Mouse (Mus musculus) stomach, embryonic 16.5 days (tissue): ENCODE measurements around the gene Caln1. TPM values are rescaled to one million over a fixed set of nuclear protein-coding genes. Genes with fewer than 3 reads are reported as not detected.
A peak's percentile ranks its signal among the peaks of the same experiment; 100 is the strongest.
"Not testable (repeated sequence)": the region's sequence is repeated elsewhere in the genome, so short reads cannot be mapped to it uniquely, and the experiment has no call there.

Experiments used
- ATAC-seq: fragments of 200-750 bp; cut with Nextera tagmentation; 2 replicates; pipeline ENCODE4 v1.8.0; 2017; ENCODE audit warnings: moderate number of reproducible peaks, moderate TSS enrichment; ENCODE audit not compliant: insufficient read depth, low FRiP score
- H3K27ac ChIP-seq: fragments of 300-500 bp; sonication (generic); 2 replicates; pipeline ENCODE4 v1.5.1; 2014; ENCODE audit warnings: low read length
- H3K27me3 ChIP-seq: fragments of 300-500 bp; sonication (generic); 2 replicates; pipeline ENCODE4 v1.6.1; 2014; ENCODE audit warnings: low read length, control low read depth, mixed read lengths; ENCODE audit not compliant: control insufficient read depth, insufficient read depth
- H3K36me3 ChIP-seq: fragments of 300-500 bp; sonication (generic); 2 replicates; pipeline ENCODE4 v1.6.1; 2014; ENCODE audit warnings: low read length; ENCODE audit not compliant: control insufficient read depth, insufficient read depth
- H3K4me1 ChIP-seq: fragments of 300-500 bp; sonication (generic); 2 replicates; pipeline ENCODE4 v1.6.1; 2014; ENCODE audit warnings: low read length, control low read depth, mixed read lengths; ENCODE audit not compliant: control insufficient read depth, insufficient read depth
- H3K4me2 ChIP-seq: fragments of 300-500 bp; sonication (generic); 2 replicates; pipeline ENCODE4 v1.6.1; 2014; ENCODE audit warnings: low read depth, low read length, mixed read lengths
- H3K4me3 ChIP-seq: fragments of 300-500 bp; sonication (generic); replicated peaks from 2 replicates; pipeline ENCODE4 v1.5.1; 2014; ENCODE audit warnings: mild to moderate bottlenecking, low read length
- H3K9ac ChIP-seq: fragments of 300-500 bp; sonication (generic); 2 replicates; pipeline ENCODE4 v1.6.1; 2014; ENCODE audit warnings: low read length
- H3K9me3 ChIP-seq: fragments of 300-500 bp; sonication (generic); replicated peaks from 2 replicates; pipeline ENCODE4 v1.6.1; 2016; ENCODE audit warnings: low read length, control low read depth; ENCODE audit not compliant: control insufficient read depth
- WGBS: fragments of 180-500 bp; shearing (Covaris S2); extraction: QIAGEN DNeasy Blood & Tissue Kit; methylation state at CpG from one replicate; pipeline ENCODE4 v1.1.7; 2014; 5-methylcytosine and 5-hydroxymethylcytosine counted together
- polyA plus RNA-seq: library from polyadenylated mRNA; unstranded; fragments of >200 nt; fragmentation: Nextera tagmentation; extraction: Ambion mirVana; gene quantifications from 2 replicates; pipeline ENCODE4 v1.2.1, GENCODE M21; 2015

Gene Caln1
- polyA plus RNA-seq, 1 experiment from 2014 or later: 0.23 TPM

GRCm38 (mm10) chr5:130623206-130623605 is 254.0 kb downstream of the Caln1 start:
- peak; percentile 84; the same call in 1 of the 2 replicates for ATAC-seq
- WGBS: 37% methylated on average over 5 of the region's 5 CpGs
- Histone ChIP-seq H3K36me3 (no peaks in the 10 kb centered on the region), H3K4me2 (no peak overlapping the region), H3K27me3 (no peaks in the 10 kb centered on the region), H3K9me3 (peaks cover 3% of the 10 kb centered on the region; the same call in 1 of the 2 replicates), H3K27ac (no peak overlapping the region), H3K4me3 (no peak overlapping the region), H3K9ac (no peak overlapping the region), H3K4me1 (no peaks in the 10 kb centered on the region)

GRCm38 (mm10) chr5:130627800-130628199 is 258.5 kb downstream of the Caln1 start:
- Histone ChIP-seq H3K27ac (no peak overlapping the region), H3K4me2 (no peak overlapping the region), H3K9ac (no peak overlapping the region), H3K27me3 (no peaks in the 10 kb centered on the region), H3K36me3 (no peaks in the 10 kb centered on the region), H3K4me3 (no peak overlapping the region), H3K9me3 (no peaks in the 10 kb centered on the region), H3K4me1 (no peaks in the 10 kb centered on the region)
- 87% methylated on average over 2 of the region's 2 CpGs for WGBS
- ATAC-seq: no peak

GRCm38 (mm10) chr5:130635397-130635796 is 266.1 kb downstream of the Caln1 start:
- Histone ChIP-seq H3K4me1 (no peaks in the 10 kb centered on the region), H3K4me2 (no peak overlapping the region)
- WGBS: 91% methylated on average over 2 of the region's 2 CpGs

GRCm38 (mm10) chr5:130641881-130642280 is 272.6 kb downstream of the Caln1 start:
- Histone ChIP-seq H3K36me3 (no peaks in the 10 kb centered on the region), H3K27me3 (no peaks in the 10 kb centered on the region), H3K27ac (no peak overlapping the region), H3K4me1 (no peaks in the 10 kb centered on the region), H3K4me2 (no peak overlapping the region), H3K9ac (no peak overlapping the region), H3K4me3 (no peak overlapping the region), H3K9me3 (no peaks in the 10 kb centered on the region)
- WGBS: 67% methylated on average over 2 of the region's 2 CpGs
- no peak for ATAC-seq

More at GRCm38 (mm10) chr5:130635397-130635796, 266.1 kb downstream of the Caln1 start:
- H3K9me3 ChIP-seq: no peaks in the 10 kb centered on the region
- no peaks in the 10 kb centered on the region for H3K27me3 ChIP-seq
- ATAC-seq: no peak
- H3K27ac ChIP-seq: no peak overlapping the region
- H3K4me3 ChIP-seq: no peak overlapping the region
- no peak overlapping the region for H3K9ac ChIP-seq
- no peaks in the 10 kb centered on the region for H3K36me3 ChIP-seq

- H3K4me2 ChIP-seq, H3K9ac ChIP-seq, ATAC-seq, H3K36me3 ChIP-seq, H3K4me1 ChIP-seq, H3K27ac ChIP-seq, H3K9me3 ChIP-seq, H3K4me3 ChIP-seq, H3K27me3 ChIP-seq: not testable (repeated sequence)
- WGBS: 71% methylated on average over 2 of the region's 2 CpGs
Measured at GRCm38 (mm10) chr5:130646126-130646525, 276.9 kb downstream of the Caln1 start.

GRCm38 (mm10) chr5:130658141-130658540 is 288.9 kb downstream of the Caln1 start:
- Histone ChIP-seq H3K4me3 (no peak overlapping the region), H3K27me3 (no peaks in the 10 kb centered on the region), H3K27ac (no peak overlapping the region), H3K9me3 (no peaks in the 10 kb centered on the region), H3K9ac (no peak overlapping the region), H3K4me1 (no peaks in the 10 kb centered on the region), H3K4me2 (no peak overlapping the region), H3K36me3 (no peaks in the 10 kb centered on the region)
- whole genome bisulfite sequencing: 71% methylated on average over 3 of the region's 3 CpGs
- no peak for ATAC-seq

- no peak for ATAC-seq
- no peak overlapping the region for H3K4me2 ChIP-seq
- H3K9me3 ChIP-seq: no peaks in the 10 kb centered on the region
- H3K9ac ChIP-seq: no peak overlapping the region
- no peak overlapping the region for H3K4me3 ChIP-seq
- WGBS: 88% methylated on average over 1 of the region's 1 CpGs
- H3K27ac ChIP-seq: no peak overlapping the region
- H3K27me3 ChIP-seq: no peaks in the 10 kb centered on the region
- H3K36me3 ChIP-seq: no peaks in the 10 kb centered on the region
- no peaks in the 10 kb centered on the region for H3K4me1 ChIP-seq
Measured at GRCm38 (mm10) chr5:130666091-130666490, 296.8 kb downstream of the Caln1 start.

GRCm38 (mm10) chr5:130672588-130672987 is 303.3 kb downstream of the Caln1 start:
- Histone ChIP-seq H3K9me3 (no peaks in the 10 kb centered on the region), H3K27me3 (no peaks in the 10 kb centered on the region), H3K4me1 (no peaks in the 10 kb centered on the region), H3K4me3 (no peak overlapping the region), H3K36me3 (no peaks in the 10 kb centered on the region), H3K4me2 (no peak overlapping the region), H3K27ac (no peak overlapping the region), H3K9ac (no peak overlapping the region)
- ATAC-seq: no peak
- 42% methylated on average over 3 of the region's 3 CpGs for WGBS

GRCm38 (mm10) chr5:130673092-130673491 is 303.8 kb downstream of the Caln1 start:
- no peaks in the 10 kb centered on the region for H3K4me1 ChIP-seq
- no peak overlapping the region for H3K4me3 ChIP-seq
- ATAC-seq: no peak
- no peak overlapping the region for H3K9ac ChIP-seq
- H3K27me3 ChIP-seq: no peaks in the 10 kb centered on the region
- 68% methylated on average over 3 of the region's 3 CpGs for WGBS
- H3K36me3 ChIP-seq: no peaks in the 10 kb centered on the region
- no peak overlapping the region for H3K27ac ChIP-seq
- no peaks in the 10 kb centered on the region for H3K9me3 ChIP-seq
- no peak overlapping the region for H3K4me2 ChIP-seq

GRCm38 (mm10) chr5:130677895-130678294 is 308.6 kb downstream of the Caln1 start:
- no peaks in the 10 kb centered on the region for H3K36me3 ChIP-seq
- H3K27me3 ChIP-seq: no peaks in the 10 kb centered on the region
- no peak for ATAC-seq
- no peak overlapping the region for H3K27ac ChIP-seq
- no peak overlapping the region for H3K4me3 ChIP-seq
- no peak overlapping the region for H3K9ac ChIP-seq
- WGBS: 86% methylated on average over 2 of the region's 2 CpGs
- no peak overlapping the region for H3K4me2 ChIP-seq
- no peaks in the 10 kb centered on the region for H3K9me3 ChIP-seq
- H3K4me1 ChIP-seq: no peaks in the 10 kb centered on the region
